Mouse (Mus musculus): ENCODE measurements around the gene Tesk1.

Tesk1 gene

GRCm38 (mm10) chr4:43419801-43420281, 21.9 kb upstream of the Tesk1 start:
- no peak for DNase-seq

GRCm38 (mm10) chr4:43420305-43420704, 21.4 kb upstream of the Tesk1 start:
- peak; percentile 85 to 92 for DNase-seq

- no peak for DNase-seq
Measured at GRCm38 (mm10) chr4:43421632-43422240, 20.0 kb upstream of the Tesk1 start.

- peak; percentile 79 to 90 for DNase-seq
Measured at GRCm38 (mm10) chr4:43423267-43423934, 18.3 kb upstream of the Tesk1 start.

GRCm38 (mm10) chr4:43424072-43424471, 17.7 kb upstream of the Tesk1 start:
- DNase-seq, result no peak

- peak in 1 of 2 experiments; percentile 46 for DNase-seq
Measured at GRCm38 (mm10) chr4:43425197-43425596, 16.5 kb upstream of the Tesk1 start.

GRCm38 (mm10) chr4:43425648-43426380, 15.9 kb upstream of the Tesk1 start:
- DNase-seq, result no peak

GRCm38 (mm10) chr4:43426487-43426886, 15.3 kb upstream of the Tesk1 start:
- DNase-seq, result peak in 1 of 2 experiments; percentile 33

- peak in 1 of 2 experiments; percentile 49 for DNase-seq
Measured at GRCm38 (mm10) chr4:43427501-43428179, 14.1 kb upstream of the Tesk1 start.

GRCm38 (mm10) chr4:43428180-43428861, 13.4 kb upstream of the Tesk1 start:
- DNase-seq, result peak in 1 of 2 experiments; percentile 36

GRCm38 (mm10) chr4:43428946-43429345, 12.8 kb upstream of the Tesk1 start, which contains the start of gene Fam166b:
Gene Fam166b (minus strand): TSS chr4:43429134.
- peak; percentile 32 to 71 for DNase-seq

GRCm38 (mm10) chr4:43431690-43432089, 10.0 kb upstream of the Tesk1 start:
- DNase-seq, result peak; percentile 90 to 95

- no peak for DNase-seq
Measured at GRCm38 (mm10) chr4:43432832-43433231, 8.9 kb upstream of the Tesk1 start.

GRCm38 (mm10) chr4:43442044-43442443, 305 bp downstream of the Tesk1 start:
- peak; percentile 99 to 100 for DNase-seq

- DNase-seq, result peak; percentile 77 to 92
Measured at GRCm38 (mm10) chr4:43442456-43443361, 970 bp downstream of the Tesk1 start.

- peak in 1 of 2 experiments; percentile 45 for DNase-seq
Measured at GRCm38 (mm10) chr4:43443511-43443910, 1.8 kb downstream of the Tesk1 start.

GRCm38 (mm10) chr4:43447251-43447650, 5.5 kb downstream of the Tesk1 start:
- peak in 1 of 2 experiments; percentile 51 for DNase-seq

GRCm38 (mm10) chr4:43448554-43448953, 6.8 kb downstream of the Tesk1 start:
- no peak for DNase-seq

GRCm38 (mm10) chr4:43452315-43452714, 10.6 kb downstream of the Tesk1 start:
- DNase-seq, result no peak

- no peak for DNase-seq
Measured at GRCm38 (mm10) chr4:43453413-43453812, 11.7 kb downstream of the Tesk1 start.

All from kidney, postnatal 25 days (tissue).